Mouse (Mus musculus): ENCODE data around the gene Emc3.
A peak's percentile ranks its signal among the peaks of the same experiment; 100 is the strongest.

The Emc3 gene

GRCm38 (mm10) chr6:113530932-113531839 lies at the start of gene Emc3, which contains the start of gene Fancd2:
Gene Emc3 (minus strand): TSS chr6:113531652.
Gene Fancd2 (plus strand): TSS chr6:113531682.
- DNase-seq (ENCODE audit: low spot score) = peak; percentile 94

- no peak for DNase-seq (ENCODE audit: low spot score)
Measured at GRCm38 (mm10) chr6:113579306-113579705, 47.9 kb upstream of the Emc3 start.

- DNase-seq (ENCODE audit: low spot score) = no peak
Measured at GRCm38 (mm10) chr6:113576044-113576443, 44.6 kb upstream of the Emc3 start.

GRCm38 (mm10) chr6:113564557-113564956 lies 33.1 kb upstream of the Emc3 start:
- DNase-seq (ENCODE audit: low spot score) = no peak

GRCm38 (mm10) chr6:113559736-113560135 lies 28.3 kb upstream of the Emc3 start:
- no peak for DNase-seq (ENCODE audit: low spot score)

GRCm38 (mm10) chr6:113543906-113544481 lies 12.5 kb upstream of the Emc3 start:
- no peak for DNase-seq (ENCODE audit: low spot score)

GRCm38 (mm10) chr6:113541610-113542009 lies 10.2 kb upstream of the Emc3 start:
- DNase-seq (ENCODE audit: low spot score) = no peak

- no peak for DNase-seq (ENCODE audit: low spot score)
Measured at GRCm38 (mm10) chr6:113534886-113535285, 3.4 kb upstream of the Emc3 start.

GRCm38 (mm10) chr6:113531840-113532404 lies 470 bp upstream of the Emc3 start:
- peak; percentile 23 for DNase-seq (ENCODE audit: low spot score)

GRCm38 (mm10) chr6:113523420-113523819 lies 8.0 kb downstream of the Emc3 start:
- no peak for DNase-seq (ENCODE audit: low spot score)

- no peak for DNase-seq (ENCODE audit: low spot score)
Measured at GRCm38 (mm10) chr6:113522310-113522709, 9.1 kb downstream of the Emc3 start.

GRCm38 (mm10) chr6:113517434-113518080 lies 13.9 kb downstream of the Emc3 start:
- no peak for DNase-seq (ENCODE audit: low spot score)

GRCm38 (mm10) chr6:113514600-113514999 lies 16.9 kb downstream of the Emc3 start:
- no peak for DNase-seq (ENCODE audit: low spot score)

GRCm38 (mm10) chr6:113513944-113514343 lies 17.5 kb downstream of the Emc3 start:
- no peak for DNase-seq (ENCODE audit: low spot score)

GRCm38 (mm10) chr6:113508947-113509280 lies 22.5 kb downstream of the Emc3 start:
- no peak for DNase-seq (ENCODE audit: low spot score)

- no peak for DNase-seq (ENCODE audit: low spot score)
Measured at GRCm38 (mm10) chr6:113508272-113508946, 23.0 kb downstream of the Emc3 start.

GRCm38 (mm10) chr6:113507130-113507529 lies 24.3 kb downstream of the Emc3 start:
- no peak for DNase-seq (ENCODE audit: low spot score)

GRCm38 (mm10) chr6:113505689-113506088 lies 25.8 kb downstream of the Emc3 start:
- DNase-seq (ENCODE audit: low spot score) = no peak

GRCm38 (mm10) chr6:113502801-113503200 lies 28.7 kb downstream of the Emc3 start:
- DNase-seq (ENCODE audit: low spot score) = no peak

- peak; percentile 69 for DNase-seq (ENCODE audit: low spot score)
Measured at GRCm38 (mm10) chr6:113501388-113502084, 29.9 kb downstream of the Emc3 start, which contains the start of gene Prrt3. Gene Prrt3 (minus strand): TSS chr6:113501931.

GRCm38 (mm10) chr6:113499346-113499745 lies 32.1 kb downstream of the Emc3 start:
- DNase-seq (ENCODE audit: low spot score) = no peak
